Mouse (Mus musculus) left cerebral cortex, postnatal 4 days (tissue): ENCODE data around the gene P3h3. TPM values are rescaled to one million over a fixed set of nuclear protein-coding genes. Genes with fewer than 3 reads are reported as not detected.
"Not testable (repeated sequence)": the region's sequence is repeated elsewhere in the genome, so short reads cannot be mapped to it uniquely, and the experiment has no call there.

ENCODE experiments used
- DNase-seq: peaks from one replicate; pipeline ENCODE4 v3.0.0-alpha.2; 2022
- intact Hi-C: fragments of 180-260 bp; cut with DNase I; formaldehyde crosslinking; loops from one replicate; pipeline ENCODE4 v1.15.1; 2025
- total RNA-seq, 2 experiments: library from RNA; stranded (reverse); gene quantifications; 2 replicates each; pipeline ENCODE4 v1.2.3; 2021

The P3h3 gene
- total RNA-seq, 2 experiments from 2014 or later: 55.9 to 56.1 TPM

DNA sequence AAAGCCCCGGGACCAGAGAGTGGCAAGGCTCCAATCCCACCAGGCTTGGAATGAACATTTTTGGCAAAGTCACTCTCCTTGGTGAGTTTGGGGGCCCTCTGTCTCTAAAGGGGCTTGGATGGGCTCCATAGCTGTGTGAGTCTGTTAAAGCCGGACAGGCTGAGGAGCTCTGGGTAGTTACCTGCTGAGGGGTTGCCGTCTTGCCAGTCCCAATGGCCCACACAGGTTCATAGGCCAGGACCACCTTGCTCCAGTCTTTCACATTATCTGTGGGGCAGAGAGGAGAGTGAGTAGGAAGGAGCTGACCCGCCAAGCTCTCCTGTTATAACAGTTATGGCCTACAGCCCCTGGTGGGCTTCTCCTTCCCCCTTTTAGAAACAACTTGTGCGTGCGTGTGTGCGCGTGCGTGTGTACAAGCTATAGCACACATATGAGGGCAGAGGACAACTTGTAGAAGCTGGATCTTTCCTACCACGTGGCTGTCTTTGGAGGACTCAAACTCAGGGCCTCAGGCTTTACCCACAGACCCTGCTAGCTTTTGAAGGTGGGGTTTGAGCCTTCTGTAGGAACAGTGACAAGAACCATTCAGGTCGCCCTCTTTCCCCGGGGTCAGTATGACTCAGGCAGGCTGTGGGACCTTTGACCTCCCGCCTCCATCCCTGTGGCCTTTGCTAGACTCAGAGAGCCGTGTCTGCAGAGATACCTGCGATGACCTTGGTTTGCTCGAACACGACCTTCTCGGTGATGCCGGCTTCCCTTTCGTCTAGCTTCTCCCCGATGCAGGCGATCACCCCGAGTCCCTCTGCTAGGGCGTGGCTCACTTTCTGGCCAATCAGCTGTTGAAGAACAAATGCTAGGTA lies 45.6 kb downstream of the P3h3 start:
- intact Hi-C loops: no loop called here
- DNase-seq: no peak

DNA sequence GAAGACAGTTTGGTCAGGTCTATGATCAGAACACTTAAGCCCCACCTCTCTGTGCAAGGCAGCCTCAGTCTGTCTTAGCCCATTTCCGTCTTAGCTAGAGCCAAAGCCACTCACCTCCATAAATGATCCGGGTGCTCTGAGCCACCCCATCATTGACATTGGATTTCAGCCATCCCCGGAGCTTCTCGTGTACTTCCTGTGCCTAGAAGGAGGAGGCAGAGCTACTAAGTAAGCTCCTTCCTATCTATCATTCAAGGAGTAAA lies 46.2 kb downstream of the P3h3 start:
- intact Hi-C loops: no loop called here
- no peak for DNase-seq

DNA sequence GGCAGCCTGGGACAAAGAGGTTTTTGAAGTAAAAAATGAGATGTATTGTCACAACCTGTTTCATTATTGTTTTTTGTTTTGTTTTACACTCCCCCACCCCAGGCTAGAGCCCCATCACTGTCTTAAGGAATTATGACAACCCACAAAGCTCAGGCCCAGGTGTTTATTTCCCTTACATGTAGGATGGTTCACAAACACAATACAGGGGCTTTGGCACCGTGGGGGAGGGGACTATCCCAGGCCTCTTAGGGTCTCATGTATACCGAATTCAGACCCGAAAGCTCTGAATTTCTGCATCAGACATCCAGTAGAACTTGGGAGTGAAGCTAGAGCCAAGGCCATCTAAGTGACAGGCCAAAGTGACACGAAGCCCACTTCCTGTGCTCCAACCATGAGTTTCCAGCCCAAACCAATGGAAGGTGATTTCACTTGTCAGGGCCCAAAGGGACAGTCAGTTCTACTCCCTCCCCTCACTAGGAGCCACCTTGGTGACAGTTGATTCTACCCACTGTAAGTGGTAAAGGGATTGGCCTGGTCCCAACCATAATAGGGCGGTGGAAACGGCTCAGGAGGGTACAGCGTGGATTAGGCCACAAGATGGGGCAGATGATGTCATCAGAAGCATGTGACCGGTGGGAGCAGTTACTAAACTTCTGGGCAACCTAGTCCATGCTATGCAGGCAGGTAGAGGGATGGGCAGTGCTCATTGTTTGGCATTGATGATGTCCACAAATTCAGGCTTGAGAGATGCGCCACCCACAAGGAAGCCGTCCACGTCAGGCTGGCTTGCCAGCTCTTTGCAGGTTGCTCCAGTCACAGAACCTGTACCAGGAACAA lies 46.8 kb downstream of the P3h3 start:
- intact Hi-C loops, DNase-seq: not testable (repeated sequence)

DNA sequence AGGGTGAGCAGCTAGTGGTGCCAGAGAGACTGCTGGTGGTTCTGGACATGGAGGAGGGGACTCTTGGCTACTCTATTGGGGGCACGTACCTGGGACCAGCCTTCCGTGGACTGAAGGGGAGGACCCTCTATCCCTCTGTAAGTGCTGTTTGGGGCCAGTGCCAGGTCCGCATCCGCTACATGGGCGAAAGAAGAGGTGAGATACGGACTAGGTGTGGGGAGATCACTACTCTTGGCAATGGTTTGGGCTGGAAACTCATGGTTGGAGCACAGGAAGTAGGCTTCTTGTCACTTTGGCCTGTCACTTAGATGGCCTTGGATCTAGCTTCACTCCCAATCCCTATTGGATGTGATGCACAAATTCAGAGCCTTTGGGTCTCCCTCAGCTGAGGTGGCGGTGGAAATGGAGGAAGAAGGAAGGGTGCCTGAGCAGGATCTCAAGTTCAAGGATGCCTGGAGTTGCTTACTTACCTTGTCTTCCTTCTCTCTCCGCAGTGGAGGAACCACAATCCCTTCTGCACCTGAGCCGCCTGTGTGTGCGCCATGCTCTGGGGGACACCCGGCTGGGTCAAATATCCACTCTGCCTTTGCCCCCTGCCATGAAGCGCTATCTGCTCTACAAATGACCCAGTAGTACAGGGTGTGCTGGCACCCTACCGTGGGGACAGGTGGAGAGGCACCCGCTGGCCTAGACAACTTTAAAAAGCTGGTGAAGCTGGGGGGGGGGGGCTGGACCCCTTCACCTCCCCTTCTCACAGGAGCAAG lies 47.6 kb downstream of the P3h3 start:
- intact Hi-C loops: loop anchor here (5.0 kb wide), 1 partner anchor 53 kb away; the partner anchor contains the start of genes Atn1 and Gm45234
- peak; percentile 45 for DNase-seq

DNA sequence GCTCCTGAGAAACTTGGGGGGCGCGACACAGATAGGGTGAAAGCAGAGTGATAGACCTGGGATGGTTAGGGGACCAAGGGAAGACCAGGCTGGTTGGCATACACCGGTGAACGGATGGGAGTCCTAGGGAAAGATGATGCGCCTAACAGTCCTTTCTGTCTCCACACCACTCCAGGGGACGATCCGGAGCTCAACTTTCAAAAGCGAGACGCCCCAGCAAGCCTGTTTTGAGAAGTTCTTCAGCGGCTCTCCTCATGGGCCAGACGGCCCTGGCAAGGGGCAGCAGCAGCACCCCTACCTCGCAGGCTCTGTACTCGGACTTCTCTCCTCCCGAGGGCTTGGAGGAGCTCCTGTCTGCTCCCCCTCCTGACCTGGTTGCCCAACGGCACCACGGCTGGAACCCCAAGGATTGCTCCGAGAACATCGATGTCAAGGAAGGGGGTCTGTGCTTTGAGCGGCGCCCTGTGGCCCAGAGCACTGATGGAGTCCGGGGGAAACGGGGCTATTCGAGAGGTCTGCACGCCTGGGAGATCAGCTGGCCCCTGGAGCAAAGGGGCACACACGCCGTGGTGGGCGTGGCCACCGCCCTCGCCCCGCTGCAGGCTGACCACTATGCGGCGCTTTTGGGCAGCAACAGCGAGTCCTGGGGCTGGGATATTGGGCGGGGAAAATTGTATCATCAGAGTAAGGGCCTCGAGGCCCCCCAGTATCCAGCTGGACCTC lies 48.3 kb downstream of the P3h3 start:
- intact Hi-C loops: loop anchor here (5.0 kb wide), 1 partner anchor 52 kb away; the partner anchor contains the start of genes Atn1 and Gm45234
- DNase-seq: peak; percentile 87

DNA sequence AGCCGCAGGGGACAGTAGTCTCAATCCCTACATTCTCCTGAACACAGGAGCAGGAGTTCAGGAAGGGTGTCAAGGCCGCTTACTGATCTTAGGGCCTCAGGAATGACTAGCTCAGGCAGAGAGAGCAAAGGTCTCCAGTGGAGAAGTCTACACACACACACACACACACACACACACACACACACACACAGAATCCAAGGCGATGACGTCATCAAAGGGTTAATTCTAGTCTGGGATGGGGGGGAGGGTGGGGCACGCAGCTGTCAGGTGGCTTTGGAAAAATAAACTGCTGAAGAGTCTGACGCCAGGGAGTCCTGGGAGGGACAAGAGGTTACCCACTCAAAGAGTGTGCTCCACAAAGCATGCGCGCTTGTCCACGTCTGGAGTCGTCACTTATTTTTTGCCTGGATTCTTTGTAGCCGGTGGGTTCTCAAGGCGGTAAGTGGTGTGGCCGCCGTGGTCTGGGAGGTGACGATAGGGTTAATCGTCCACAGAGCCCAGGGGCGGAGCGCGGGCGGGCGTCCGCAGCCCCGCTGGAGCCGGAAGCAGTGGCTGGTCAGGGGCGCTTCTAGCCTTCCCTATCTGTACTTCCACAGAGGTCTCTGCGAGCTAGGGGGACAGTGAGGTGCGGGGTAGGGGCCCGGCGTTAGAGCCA lies 49.1 kb downstream of the P3h3 start, which contains the start of gene Spsb2:
TSS of gene Spsb2 (plus strand) at position 304 of the 655 bp plus-strand sequence.
- intact Hi-C loops: loop anchor here (5.0 kb wide), 1 partner anchor 51 kb away; the partner anchor contains the start of genes Atn1 and Gm45234
- peak; percentile 71 for DNase-seq

DNA sequence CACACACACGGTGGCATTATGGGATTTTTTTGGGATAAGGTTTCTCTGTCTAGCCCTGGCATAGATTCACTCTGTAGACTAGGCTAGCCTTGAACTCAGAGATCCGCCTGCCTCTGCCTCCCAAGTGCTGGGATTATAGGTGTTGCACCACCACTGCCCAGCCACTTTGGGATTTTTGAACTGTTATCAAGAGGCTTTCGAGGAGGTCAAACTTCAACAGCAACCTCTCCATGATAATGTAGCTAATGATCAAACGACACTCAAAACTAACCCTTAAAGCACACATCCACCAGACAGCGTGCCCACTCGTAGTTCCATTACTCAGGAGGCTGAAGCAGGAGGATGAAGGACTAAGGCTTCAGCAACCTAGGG lies 49.6 kb downstream of the P3h3 start:
- DNase-seq: no peak
- intact Hi-C loops: loop anchor here (5.0 kb wide), 1 partner anchor 51 kb away; the partner anchor contains the start of genes Atn1 and Gm45234

DNA sequence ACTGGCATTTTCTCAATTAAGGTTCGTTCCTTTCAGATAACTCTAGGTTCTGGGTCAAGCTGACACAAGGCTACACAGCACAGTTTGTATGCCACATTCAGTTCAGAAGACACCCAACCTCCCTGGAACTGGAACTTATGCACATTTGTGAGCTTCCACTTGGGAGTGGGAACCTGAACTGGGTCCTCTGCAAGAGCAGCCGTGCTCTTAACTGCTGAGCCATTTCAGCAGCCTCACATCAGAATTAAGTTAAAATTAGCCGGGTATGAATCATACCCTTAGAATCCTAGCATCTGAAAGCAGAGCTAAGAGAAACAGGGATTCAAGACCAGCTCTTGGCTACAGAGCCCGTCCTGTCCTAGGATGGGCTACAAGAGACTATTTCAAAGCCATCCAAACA lies 50.2 kb downstream of the P3h3 start:
- no peak for DNase-seq
- intact Hi-C loops: loop anchor here (5.0 kb wide), 1 partner anchor 50 kb away; the partner anchor contains the start of genes Atn1 and Gm45234

DNA sequence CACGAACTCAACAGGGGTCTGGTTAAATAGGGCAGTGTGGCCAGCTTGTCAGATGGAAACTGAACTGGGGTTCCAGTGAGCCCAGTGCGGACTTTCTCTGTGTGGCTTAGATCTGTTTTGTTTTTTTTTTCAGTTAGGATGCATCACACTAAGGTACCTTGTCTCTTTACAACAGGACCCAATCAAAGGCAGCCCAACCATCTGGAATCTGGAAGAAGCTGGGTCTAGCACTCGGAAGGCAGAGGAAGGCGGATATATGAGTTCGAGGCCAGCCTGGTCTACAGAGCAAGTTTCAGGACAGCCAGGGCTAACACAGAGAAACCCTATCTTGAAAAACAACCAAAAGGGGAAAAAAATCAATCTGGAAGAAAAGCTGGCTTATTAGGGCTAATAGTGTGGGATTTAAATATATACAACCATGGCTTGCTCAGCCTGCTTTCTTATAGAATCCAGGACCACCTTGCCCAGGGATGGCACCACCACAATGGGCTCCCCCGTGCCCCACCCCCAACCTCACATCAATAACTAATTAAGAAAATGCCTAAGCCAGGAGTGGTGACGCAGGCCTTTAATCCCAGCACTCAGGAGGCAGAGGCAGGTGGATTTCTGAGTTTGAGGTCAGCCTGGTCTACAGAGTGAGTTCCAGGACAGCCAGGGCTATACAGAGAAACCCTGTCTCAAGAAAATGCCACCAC lies 51.0 kb downstream of the P3h3 start:
- intact Hi-C loops: loop anchor here (5.0 kb wide), 1 partner anchor 49 kb away; the partner anchor contains the start of genes Atn1 and Gm45234
- no peak for DNase-seq

DNA sequence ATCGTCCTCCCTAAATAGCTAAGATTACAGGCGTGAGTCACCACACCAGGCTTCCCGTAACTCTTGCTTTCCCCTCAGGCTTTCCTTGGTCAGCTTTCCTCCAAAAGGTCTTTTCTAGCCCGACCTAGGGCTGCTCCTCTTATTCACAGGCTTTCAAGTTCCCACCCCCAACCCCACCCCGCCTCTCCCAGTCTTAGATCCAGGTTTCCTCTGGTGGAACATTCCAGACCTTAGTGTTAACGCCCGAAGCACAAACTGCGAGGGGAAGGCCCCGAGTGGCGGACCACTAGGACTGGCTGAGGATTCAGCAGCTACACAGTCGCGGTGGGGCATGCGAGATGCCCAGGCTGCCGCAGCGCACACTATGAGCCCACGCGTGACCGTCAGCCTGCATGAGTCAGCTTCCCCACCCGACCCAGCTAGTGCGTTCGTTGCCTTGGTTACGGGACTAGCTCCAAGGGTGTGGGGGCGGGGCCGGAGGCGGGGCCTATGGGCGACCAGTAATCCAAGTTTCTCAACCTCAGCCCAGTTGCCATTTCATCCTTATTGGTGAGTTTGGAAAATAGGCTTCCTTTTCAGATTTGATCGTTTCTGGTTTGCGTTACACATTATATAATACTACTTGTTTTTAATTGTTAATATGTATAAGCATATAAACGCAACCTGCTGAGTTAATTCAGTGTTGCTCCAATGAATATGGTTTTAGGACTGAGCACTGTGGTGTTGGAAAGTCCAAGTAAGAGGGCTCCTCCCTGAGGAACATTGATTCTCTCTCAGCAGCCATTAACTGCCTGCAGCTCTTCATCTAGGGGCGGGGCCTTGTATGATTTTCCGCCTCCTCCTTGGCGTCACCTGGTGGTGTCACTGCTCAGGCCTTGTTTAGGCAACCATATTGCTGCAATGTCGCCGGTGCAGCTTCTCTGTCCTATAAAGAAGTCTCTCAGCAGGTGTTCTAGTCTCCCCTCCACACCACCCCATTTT lies 51.9 kb downstream of the P3h3 start:
- DNase-seq: peak; percentile 92
- intact Hi-C loops: loop anchor here (5.0 kb wide), 1 partner anchor 48 kb away; the partner anchor contains the start of genes Atn1 and Gm45234

DNA sequence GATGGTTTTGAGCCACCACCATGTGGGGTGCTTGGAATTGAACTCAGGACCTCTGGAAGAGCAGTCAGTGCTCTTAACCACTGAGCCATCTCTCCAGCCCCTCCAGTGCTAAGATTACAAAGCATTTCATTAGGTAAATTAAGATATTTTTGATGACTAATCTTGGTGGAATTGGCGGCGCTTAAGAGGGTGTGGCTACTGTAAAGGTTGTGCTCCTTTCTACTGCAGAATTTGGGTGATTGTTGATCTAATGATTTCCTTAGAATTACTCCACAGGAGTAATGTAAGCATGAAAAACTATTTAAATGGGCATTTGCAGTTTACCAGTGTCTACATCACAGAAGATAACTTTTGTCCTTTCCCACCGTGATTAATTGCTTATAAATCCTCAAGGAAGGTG lies 53.2 kb downstream of the P3h3 start:
- DNase-seq: no peak
- intact Hi-C loops: no loop called here

DNA sequence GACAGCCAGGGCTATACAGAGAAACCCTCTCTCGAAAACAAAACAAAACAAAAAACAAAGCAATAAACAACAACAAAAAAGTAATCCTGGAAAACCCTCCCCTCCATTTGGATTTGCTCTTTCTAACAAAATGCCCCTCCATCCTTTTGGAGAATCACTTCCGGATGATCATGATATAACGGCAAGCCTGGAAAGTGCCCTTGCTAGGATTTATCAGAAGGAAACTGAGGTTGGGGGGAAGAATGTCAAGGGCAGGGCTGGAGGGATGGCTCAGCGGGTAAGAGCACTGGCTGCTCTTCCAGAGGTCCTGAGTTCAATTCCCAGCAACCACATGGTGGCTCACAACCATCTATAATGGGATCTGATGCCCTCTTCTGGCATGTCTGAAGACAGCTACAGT lies 53.9 kb downstream of the P3h3 start:
- DNase-seq, intact Hi-C loops: not testable (repeated sequence)

DNA sequence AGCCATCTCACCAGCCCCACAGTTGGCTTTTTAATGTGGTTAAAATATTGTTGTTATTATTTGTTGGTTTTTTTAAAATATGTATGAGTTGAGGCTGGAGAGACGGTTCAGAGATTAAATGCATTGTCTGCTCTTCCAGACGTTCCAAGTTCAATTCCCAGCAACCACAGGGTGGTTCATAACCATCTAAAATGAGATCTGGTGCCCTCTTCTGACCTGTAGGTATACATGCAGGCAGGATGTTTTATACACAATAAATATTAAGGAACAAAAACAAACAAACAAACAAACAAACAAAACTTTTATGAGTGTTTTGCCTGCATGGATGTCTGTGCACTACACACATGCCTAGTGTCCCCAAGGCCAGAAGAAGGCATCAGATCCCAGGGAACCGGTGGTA lies 54.5 kb downstream of the P3h3 start:
- no peak for DNase-seq
- intact Hi-C loops: no loop called here

DNA sequence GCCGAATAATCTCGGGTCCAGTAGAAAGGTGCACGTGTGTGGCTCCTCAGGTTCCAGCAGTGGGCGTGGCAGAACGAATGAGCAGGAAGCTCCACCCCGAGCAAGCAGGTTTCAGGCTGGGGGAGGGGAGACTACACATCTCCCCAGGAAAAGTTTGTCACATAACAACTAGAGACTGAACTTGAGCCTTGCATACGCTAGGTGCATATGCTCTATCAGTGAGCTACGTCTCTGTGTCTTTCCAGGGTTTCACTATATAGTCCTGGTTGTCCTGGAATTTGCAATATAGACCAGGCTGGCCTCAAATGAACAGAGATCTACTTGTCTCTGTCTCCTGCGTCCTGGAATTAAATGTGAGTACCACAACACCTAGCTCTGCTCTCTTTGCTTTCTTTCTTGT lies 55.2 kb downstream of the P3h3 start:
- intact Hi-C loops, DNase-seq: not testable (repeated sequence)

DNA sequence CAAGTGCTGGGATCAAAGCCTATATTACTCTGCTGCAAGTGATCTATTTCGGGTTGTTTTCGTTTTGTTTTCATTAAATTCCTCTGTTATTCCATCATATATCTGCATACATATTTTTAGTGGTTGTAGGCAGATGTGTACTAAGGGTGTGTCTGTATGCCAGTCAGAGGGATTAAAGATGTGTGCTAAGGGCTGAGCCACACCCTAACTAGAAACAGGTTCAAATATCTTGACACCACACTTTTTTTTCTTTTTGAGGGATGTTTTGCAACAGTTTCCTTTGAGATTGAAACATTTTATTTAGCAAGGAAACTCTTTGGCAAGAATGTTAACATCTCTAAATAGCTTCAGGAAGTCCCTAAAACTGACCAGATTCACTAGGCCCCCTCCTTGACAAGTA lies 61.4 kb downstream of the P3h3 start:
- intact Hi-C loops: no loop called here
- no peak for DNase-seq

DNA sequence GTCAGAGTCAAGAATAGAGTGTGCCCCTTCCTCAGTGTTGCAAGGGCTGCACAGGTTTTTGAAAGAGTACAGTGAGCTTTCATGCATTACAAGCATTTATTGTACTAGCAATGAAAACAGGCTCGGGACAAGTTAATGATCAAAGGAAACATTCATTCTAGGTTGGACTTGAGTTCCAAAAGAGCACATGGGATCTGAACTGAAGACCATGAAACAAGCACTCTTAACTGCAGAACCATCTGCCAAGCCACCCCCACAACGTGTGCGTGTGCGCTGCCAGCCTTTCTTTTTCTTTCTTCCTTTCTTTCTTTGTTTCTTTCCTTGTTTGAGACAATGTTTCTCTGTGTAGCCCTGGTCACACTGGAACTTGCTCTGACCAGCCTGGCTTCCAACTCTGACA lies 61.8 kb downstream of the P3h3 start:
- intact Hi-C loops: no loop called here
- DNase-seq: no peak

DNA sequence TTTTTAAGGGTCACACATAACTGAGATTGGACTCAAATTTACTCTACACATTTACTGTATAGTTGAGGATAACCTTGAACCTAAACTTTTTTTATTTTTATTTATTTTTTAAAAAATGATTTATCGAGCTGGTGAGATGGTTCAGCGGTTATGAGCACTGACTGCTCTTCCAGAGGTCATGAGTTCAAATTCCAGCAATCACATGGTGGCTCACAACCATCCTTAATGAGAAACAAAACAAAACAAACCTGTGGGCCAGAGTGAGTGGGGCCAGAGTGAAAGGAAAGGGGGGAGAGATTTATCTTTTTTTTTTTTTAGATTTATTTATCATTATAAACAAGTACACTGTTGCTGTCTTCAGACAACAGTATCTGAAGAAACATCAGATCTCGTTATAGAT lies 65.6 kb downstream of the P3h3 start:
- DNase-seq: no peak
- intact Hi-C loops: no loop called here
